Mouse (Mus musculus) liver, embryonic 14.5 days (tissue): Measurements from ENCODE around the gene Pecr.

Experiments
- CTCF ChIP-seq: IDR thresholded peaks from 2 replicates; pipeline ENCODE4 v1.5.1; 2016; ENCODE audit warnings: antibody characterized with exemption, low read depth, control low read depth
- EP300 ChIP-seq: IDR thresholded peaks from 2 replicates; pipeline ENCODE4 v1.6.1; 2016; ENCODE audit warnings: antibody characterized with exemption, low read depth

DNA sequence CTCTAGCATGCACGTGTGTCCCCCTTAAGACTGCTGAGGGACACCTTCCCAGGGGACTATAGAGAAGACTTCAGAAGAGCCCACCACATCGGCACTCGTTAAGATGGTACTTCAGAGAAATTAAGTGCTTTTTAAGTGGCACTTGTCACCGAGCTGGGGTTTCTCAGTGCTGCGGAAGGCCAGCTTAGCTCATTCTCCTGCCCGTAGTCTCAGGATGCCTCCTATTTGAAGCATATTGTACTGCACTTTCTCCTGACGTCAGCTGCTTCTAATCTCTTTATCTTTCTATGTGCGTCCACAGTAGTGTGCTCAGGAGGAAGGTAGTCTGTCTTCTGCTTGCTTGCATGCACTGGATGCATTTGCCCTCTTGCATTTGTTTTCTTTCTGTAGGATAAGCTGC, 32.3 kb upstream of the Pecr start:
- no peak for TF ChIP-seq CTCF
- TF ChIP-seq EP300, result no peak
